Mouse (Mus musculus) thymus, postnatal 25 days (tissue): ENCODE measurements around the gene Zbtb43.

Source experiments
- DNase-seq: peaks from one replicate; pipeline ENCODE4 v3.0.0; 2022

Gene Zbtb43

GRCm38 (mm10) chr2:33426640-33427398 is 41.5 kb downstream of the Zbtb43 start:
- no peak for DNase-seq

GRCm38 (mm10) chr2:33417454-33417853 is 50.9 kb downstream of the Zbtb43 start:
- DNase-seq, result no peak

GRCm38 (mm10) chr2:33414019-33414418 is 54.3 kb downstream of the Zbtb43 start:
- no peak for DNase-seq

DNA sequence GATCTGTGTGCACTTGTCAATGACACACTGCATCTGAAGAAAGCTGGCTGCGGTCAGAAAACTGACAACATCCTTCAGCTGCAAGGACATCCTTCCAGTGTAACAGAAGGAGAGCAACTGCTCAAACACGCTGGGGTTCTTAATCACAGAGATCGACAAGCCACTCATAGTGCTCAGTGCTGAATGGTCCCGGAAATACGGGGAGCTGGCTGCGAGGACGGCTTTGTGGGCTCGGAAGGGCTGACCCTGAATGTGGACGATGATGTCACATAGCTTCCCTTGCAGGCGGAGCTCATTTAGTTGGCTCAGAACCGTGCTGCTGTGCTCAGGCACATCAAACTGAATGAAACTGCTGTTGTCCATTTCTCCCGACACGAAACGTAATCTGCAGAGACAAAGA is 56.2 kb downstream of the Zbtb43 start:
- no peak for DNase-seq

GRCm38 (mm10) chr2:33403511-33404003 is 64.8 kb downstream of the Zbtb43 start:
- DNase-seq, result peak; percentile 47

GRCm38 (mm10) chr2:33402638-33403037 is 65.7 kb downstream of the Zbtb43 start:
- no peak for DNase-seq

DNA sequence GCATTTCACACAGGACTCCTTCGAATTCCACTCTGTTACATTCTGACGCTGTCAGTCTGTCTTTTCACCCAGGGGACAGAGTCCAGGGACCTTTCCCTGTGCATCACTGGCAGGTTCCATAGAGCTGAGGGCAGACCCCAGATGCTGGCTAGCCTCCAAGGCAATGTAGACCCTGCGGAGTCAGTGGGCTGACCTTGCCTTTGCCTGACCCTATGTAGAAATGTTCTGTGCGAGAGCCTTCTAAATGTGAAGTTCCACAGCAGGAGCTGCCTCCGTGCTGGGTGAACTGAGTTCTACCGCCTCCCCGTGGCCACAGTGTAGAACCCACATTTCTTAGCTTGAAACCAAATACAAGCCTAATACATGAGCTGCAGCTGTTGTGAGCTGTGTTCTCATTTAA is 66.1 kb downstream of the Zbtb43 start:
- DNase-seq, result peak; percentile 65

- DNase-seq, result peak; percentile 38
Observed at GRCm38 (mm10) chr2:33401217-33401616, 67.1 kb downstream of the Zbtb43 start.

GRCm38 (mm10) chr2:33400541-33400940 is 67.8 kb downstream of the Zbtb43 start:
- no peak for DNase-seq
